Mouse (Mus musculus): ENCODE data around the gene Pim1.
"Not testable (repeated sequence)": the region's sequence is repeated elsewhere in the genome, so short reads cannot be mapped to it uniquely, and the experiment has no call there.

The Pim1 gene

DNA sequence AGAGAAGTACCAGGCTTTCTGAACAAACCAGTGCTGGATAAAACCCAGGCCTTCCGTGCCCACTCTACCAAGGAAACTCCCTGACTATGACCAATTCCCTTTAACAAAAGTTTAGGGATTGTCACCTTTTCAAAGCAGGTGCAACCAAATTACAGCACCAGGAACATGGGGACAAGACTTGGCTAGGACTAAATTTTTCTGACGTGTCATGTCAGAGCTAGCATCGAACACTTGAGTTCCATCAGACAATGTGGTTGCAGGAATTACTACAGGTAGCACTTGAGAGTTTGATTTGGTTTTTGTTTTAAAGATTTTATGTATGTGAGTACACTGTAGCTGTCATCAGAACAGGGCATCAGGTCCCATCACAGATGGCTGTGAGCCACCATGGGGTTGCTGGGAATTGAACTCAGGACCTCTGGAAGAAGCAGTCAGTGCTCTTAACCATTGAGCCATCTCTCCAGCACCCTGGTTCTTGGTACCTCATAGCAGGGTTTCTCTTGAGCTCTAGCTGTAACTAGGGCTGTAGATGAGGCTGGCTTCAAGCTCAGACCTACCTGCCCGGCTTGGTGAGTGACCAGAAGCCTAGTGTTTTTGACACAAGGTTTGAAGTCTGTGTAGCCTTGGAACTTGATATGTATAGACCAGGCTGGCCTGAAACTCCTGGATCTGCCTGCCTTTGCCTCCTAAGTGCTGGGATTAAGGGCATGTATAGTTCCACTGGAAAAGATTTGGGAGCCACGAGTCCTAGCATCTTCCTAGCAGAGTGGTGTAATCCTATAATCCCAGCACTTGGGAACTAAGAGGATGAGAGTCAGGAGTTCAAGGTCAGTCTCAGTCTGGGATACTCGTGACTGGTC lies 5.9 kb downstream of the Pim1 start:
- no peak for DNase-seq

DNA sequence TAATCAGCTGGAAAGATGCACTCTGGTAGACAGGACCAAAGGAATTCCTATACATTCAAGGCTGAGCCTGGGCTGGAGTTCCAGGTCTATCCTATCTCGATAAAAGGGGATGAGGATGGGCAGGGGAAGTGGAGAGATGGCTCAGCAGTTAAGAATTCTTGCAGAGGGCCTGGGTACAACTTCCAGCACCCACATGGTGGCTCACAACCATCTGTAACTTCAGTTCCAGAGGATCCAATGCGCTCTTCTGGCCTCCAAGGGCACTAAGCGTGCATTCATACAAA lies 6.5 kb downstream of the Pim1 start:
- DNase-seq: no peak

DNA sequence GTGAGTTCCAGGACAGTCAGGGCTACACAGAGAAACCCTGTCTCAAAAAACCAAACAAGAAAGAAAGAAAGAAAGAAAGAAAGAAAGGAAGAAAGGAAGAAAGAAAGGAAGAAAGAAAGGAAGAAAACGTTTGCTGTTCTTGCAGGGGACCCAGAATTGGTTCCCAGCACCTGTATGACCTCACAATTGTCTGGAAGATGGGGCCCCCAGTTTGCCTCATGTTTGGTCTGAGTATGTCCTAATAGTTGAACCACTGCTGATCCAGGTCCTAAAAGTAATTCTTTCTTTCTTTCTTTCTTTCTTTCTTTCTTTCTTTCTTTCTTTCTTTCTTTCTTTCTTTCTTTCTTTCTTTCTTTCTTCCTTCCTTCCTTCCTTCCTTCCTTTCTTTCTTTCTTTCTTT lies 6.9 kb downstream of the Pim1 start:
- not testable (repeated sequence) for DNase-seq

DNA sequence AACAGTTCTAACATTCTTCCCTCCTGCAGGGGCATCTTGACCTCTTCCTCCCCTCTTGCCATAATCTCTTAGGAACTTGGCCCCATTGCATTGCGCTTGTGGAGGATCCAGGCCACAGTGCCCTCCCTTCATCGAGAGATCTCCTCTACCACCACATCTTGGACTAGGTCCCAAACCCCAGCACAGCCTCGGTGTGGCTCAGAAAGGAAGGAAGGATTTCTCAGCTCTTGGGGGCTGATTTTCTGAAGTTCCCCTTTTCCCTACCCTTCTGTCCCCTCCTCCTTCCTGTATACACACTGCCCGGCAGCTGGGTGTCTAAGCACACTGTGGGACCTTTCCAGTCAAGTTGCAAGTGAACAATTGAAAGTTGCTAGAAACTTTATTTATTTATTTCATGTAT lies 7.5 kb downstream of the Pim1 start:
- no peak for DNase-seq

DNA sequence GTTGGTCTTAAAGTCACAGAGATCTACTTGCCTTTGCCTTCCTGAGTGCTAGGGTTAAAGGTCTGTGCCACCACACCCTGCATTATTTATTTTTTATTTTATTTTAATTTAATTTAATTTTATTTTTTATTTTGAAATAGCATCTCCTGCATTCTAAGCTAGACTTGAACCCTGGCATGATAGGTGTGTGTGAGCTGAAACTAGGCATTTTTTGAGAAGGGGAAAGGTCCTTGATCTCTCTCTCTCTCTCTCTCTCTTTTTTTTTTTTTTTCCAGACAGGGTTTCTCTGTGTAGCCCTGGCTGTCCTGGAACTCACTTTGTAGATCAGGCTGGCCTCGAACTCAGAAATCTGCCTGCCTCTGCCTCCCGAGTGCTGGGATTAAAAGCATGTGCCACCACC lies 8.4 kb downstream of the Pim1 start:
- DNase-seq: not testable (repeated sequence)

DNA sequence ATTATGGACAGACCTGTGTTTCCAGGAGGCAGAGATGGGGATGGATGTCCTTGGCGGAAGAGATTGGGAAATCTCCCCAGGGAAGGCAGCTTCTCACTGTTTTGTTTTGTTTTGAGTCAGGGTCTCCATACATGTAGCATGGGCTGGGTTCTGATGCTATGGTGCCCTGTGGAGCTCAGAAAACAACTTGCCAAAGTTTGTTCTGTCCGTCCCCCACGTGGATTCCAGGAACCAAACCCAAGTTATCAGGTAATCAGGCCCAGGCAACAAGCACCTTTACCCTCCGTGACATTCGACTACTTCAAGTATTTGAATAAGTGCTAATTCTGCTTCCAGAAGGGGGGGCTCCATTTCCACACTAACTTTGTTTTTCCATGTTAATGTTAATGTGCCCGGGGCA lies 9.0 kb downstream of the Pim1 start:
- no peak for DNase-seq

DNA sequence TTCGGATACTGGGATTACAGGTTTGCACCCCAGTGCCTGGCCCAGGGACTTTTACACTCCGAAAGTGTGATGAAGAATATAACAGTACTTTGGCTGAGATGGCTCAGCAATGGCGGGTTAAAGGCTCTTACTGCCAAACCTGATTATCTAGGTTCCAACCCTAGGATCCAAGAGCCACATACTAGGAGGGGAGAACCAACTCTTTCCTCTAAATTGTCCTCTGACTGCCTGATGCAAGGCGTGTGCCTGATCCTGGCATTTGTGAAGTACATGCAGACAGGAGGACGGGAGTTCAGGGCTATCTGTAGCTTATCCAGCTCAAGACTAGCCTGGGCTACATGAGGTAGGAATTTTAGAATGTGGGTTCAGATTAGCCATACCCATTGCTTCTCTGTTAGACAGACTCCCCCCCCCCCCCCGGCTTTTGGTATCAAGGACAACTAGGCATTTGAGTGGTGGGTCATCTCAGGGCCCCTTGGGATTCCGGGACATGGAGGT lies 9.7 kb downstream of the Pim1 start:
- DNase-seq: no peak

DNA sequence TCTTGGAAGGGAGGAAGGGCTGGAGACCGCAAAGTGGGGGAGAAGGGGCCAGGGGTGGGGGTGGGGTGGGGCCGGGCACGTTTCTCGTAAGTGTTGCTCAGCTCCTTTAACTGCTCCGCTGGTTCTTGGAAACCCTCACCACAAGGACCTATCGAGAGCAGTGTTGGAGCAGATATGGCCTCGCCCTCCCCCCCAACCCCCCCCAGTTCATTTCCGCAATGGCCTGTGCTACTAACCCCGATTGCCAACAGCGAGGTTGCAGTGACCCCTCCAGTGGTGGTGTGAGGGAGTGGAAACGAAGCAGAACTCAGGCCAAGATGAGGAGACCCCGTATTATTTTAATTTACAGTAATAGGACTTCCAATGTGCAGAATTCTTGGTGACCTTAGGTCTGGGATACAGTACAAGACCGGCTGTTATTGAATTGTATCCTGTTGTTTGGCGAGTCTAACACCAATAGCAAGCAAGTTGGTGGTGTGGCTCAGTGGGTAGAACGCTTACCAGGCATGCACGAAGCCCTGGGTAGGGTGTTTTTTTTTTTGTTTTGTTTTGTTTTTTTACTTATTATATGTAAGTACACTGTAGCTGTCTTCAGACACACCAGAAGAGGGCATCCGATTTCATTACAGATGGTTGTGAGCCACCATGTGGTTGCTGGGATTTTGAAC lies 10.4 kb downstream of the Pim1 start:
- DNase-seq: no peak

DNA sequence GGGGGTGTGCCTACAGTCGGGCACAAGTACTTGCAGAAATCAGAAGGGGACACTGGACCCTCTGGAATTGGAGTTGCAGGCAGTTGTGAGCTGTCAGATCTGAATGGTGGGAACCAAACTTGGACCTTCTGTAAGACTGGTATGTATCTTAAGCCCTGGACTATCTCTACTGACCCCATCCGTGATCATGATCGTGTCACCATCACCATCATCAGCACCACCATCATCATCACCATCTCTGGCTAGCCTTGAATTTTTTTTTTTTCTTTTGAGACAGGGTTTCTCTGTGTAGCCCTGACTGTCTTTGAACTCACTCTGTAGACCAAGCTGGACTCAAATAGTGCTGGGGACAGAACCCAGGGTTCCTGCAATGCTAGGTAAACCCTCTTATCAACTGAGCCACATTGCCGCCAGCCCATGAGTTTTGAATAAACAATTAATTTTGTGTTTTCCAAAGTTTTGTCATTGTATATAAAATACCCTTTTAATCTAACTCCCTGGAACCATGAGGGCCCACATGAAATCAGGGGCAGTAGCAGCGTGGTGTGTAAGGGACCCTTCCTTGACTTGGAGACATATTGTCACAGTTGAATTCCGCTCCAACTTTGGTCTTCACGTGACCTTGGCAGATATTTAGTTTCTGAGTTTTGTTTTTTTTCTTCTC lies 11.6 kb downstream of the Pim1 start:
- DNase-seq: no peak

DNA sequence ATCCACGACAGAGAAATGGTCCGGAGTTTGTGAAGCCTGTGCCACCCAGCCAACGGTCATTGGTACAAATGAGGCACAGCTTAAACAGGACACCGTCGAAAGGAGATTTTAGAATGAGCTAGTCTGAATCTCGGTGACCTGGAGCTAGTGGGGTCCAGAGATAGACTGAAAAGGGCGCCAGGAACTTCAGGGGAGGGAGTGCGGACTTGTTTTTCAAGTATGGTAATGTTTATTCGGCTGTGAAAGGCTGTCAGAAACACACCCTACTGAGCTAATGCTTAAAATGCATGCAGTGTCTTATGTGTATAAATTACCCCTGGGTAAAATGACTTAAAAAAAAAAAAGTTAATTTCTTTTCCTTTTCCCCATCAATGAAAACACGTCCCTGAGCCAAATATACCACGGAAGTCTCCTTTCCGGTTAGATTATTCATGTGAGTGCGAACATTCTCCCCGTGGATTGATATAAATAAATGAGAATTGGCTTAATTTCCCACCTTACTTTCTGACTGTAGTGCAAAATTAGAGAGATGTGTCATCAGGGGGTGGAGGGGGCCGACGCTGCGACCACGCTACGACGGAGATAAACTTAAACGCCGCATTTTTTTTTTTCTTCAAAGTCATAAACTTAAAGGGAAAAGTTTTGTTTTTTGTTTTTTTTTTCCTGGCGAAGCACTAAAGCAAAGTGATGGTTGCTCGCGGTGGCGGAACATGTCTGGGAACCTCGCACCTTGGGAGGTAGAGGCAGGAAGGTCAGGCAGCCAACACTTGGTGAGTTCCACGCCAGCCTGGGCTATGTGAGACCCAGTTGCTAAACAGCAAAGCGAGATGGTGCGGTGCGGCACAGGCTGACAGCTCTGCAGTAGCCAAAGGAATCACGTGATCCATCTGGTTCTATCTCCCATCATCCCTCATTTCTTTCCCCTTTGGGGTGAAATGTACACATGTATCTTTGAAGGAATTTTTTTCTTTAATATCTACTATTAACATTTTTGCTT lies 12.4 kb downstream of the Pim1 start:
- DNase-seq: no peak

DNA sequence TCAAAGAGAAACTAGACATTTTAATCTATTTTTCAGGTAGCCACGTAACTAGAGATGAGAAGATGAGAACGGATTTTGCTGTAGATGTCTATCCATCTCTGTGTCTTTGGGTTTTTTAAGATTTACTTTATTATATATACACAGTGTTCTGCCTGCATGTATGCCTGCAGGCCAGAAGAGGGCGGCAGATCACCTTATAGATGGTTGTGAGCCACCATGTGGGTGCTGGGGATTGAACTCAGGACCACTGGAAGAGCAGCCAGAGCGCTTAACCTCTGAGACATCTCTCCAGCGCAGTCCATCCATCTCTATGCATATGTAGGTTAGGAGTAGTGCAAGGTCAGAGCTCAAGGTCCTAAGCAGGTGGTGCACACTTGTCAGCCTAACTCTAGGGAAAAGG lies 13.1 kb downstream of the Pim1 start:
- DNase-seq: no peak

DNA sequence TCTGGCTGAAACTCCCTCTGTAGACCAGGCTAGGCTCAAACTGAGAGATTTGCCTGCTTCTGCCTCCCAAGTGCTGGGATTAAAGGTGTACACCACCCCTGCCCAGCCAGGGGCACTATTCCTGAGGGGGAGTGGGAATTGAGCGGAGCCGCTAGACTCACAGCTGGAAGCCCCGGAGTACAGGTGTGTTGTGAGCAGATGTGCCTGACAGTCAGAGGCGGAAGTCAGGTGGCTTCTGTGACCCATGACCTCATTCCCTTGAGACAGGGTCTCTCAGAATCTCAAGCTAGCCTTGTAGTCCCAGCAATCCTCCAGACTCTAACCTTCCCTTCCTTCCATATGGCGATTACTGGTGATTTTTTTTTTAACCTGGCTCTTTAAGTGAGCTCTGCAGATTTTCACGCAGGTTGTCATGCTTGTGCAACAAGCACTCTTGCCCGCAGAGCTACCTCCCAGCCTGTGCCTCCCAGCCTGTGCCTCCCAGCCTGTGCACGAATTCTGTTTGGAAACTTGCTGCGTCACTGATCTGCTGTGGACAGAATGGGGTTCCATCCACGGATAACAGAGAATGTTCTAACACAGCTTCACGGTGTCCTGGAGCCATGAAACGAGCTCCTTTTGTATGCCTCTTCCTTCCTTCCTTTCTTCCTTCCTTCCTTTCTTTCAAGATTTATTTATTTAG lies 18.5 kb downstream of the Pim1 start:
- DNase-seq: no peak

DNA sequence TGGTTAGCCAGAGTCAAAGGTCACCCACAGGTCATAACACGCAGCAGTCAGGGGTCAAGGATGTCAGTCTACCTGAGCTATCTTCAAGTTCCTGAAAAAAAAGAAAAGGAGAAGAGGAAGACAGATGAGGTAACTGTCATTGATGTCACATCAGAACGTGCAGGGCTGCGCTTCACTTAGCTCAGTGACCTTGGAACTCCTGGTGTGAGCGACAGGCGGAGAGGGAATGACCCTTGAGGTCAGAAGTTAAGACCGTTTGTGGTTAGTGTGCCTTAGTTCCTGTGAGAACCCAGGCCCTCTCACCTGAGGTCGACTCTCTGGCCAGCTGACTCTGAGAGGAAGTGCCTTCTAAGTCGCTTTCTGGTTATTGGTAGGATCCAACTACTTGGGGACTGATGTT lies 20.1 kb downstream of the Pim1 start:
- DNase-seq: no peak

DNA sequence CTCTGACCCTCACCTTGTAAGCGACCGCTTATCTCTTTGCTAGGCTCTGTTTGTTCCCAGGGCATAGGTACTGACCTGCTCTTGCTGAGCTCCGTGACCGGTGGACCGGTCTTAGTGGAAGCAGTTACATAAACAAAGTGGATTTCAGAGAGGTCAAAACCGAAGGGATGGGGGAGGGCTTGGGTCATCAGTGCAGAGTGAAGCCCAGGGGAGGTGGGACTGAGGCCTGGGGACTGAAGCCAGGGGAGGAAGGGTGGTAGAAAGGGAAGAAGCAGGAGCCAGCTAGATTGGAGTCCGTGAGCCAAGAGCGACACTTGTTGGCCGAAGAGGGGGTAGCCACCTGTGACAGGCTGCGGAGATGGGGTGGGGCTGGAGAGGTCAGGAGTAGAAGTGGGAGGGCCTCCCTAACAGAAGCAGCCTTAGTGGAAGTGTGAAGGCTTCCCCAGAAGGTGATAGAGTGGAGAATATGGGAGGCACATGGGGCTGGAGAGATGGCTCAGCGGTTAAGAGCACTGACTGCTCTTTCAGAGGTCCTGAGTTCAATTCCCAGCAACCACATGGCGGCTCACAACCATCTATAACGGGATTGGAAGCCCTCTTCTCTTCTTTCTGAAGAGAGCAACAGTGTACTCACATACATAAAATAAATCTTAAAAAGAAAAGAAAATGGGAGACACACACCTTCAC lies 22.6 kb downstream of the Pim1 start:
- peak; percentile 78 for DNase-seq

DNA sequence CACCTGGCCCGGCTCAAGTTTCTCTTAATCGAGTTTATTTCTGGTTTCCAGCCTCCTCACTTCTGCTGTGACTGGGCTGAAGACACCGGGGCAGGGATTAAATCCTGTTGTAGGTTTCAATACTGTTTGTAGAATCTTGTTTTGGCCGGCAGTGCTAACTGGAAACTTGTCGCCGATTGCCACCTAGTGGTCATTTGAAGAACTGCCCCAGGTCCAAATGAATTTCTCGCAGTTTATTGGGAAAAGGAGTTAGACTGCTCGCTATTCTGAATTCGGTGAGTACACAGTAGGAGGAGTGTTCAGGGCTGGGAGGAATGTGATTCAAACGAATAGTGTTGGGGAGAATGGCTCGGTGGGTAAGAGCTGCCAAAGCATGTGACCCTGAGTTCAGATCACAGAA lies 23.9 kb downstream of the Pim1 start:
- peak; percentile 85 for DNase-seq

DNA sequence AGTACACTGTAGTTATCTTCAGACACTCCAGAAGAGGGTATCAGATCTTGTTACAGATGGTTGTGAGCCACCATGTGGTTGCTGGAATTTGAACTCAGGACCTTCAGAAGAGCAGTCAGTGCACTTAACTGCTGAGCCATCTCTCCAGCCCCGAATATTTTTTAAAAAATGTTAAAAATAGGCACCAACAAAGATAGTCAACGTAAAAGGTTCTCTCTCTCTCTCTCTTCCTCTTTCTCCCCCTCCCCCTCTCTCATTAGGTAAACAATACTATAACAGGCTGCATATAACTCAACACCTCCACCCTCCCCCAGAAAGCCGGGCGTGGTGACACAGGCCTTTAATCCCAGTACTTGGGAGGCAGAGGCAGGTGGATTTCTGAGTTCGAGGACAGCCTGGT lies 28.1 kb downstream of the Pim1 start:
- DNase-seq: not testable (repeated sequence)

DNA sequence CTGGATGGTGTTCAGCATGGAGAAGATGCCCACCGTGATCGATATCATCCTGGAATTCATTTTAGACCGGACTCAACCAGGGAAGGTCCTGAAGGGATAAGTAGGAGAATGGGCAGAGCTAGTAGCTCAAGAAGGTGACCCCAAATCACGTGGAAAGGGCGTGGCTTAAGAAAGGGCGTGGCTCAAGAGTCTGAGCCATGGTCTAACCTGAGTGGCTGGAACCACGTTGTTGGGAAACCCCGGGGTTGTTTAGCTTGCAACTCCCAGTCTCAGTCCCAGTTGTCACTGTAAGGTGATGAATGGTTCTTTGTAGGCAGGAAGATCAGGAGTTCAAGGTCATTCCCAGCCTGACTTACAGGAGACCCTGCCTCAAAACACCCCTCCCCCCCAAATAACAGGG lies 29.2 kb downstream of the Pim1 start:
- no peak for DNase-seq

DNA sequence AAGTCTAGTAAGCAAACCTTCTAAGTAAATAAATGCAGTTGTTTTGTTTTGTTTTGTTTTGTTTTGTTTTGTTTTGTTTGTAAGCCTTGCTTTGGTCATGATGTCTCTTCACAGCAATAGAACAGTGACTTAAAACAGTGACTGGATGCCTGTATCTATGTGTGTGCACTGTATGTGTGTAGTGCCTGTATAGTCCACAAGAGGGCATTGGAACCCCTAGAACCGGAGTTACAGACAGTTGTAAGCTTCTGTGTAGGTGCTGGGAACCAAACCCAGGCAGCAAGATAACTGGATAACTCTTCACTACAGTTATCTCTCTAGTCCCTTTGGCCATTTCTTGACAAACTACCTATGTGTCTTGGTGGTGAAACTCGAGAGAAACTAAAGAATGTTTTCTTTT lies 35.1 kb downstream of the Pim1 start:
- no peak for DNase-seq

DNA sequence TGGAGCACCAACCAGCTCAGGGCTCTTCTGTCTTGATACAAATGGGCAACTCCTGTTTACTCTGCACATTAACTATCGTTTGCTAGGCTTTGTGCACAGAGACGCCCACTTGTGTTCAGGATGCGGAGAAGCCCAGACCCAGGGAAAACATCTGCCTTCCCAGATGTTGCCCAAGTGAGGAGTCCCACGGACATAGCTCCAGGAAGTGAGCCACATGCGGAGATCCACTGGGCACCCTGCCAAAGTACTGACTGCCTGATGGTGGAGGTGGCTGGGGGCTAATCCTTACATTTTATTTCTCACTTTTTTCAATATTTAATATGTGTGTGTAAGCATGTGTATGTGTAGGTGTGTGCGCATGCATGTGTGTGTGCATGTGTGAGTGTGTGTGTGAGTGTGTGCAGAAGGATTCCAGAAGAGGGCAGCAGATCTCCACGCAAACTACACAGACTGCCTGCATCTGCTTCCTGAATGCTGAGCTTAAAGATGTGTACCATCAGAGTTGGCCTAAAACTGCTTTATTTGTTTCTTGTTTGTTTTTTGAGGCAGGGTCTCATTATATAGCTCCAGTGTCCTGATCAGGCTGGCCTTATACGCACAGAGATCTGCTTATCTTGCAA lies 38.1 kb downstream of the Pim1 start:
- peak; percentile 22 for DNase-seq

DNA sequence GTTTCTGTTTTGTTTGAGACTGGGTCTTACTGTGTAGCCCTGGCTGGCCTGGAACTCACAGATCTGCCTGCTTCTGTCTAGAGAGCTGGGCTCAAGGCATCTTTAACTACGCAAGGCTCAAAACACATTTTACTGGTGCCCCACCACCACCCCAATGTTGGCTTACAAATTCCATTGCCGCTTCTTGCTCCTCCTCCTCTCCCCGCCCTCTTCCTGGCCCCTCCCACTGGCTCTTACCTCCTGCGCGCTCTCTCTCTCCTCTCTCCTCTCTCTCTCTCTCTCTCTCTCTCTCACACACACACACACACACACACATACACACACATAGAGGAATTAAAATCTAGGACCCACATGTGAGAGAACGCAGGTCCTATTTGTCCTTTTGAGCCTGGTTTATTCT lies 40.0 kb downstream of the Pim1 start:
- DNase-seq: no peak

DNA sequence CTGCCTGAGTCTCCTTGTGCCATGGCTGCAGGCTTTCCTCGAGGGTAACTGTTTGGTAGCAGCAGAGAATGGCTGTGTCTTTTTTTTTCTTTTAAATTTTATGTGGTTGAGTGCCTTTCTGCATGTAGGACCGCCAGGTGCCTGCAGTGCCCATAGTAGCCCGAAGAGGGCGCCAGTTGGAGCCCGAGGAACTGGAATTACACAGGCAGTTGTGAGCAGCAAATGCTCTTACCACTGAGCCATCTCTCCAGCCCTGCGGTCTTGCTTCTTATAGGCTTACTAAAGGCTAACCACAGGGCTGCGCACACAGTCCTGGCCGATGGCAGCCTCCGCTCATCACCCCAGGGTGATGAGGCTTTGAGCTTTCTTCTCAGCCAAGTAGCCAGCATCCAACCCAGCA lies 40.7 kb downstream of the Pim1 start:
- DNase-seq: no peak

Data from lung, postnatal 14 days (tissue).